Mouse (Mus musculus) brain, embryonic 14.5 days (tissue): Measurements from ENCODE around the gene Lsm7.

Experiments
- CTCF ChIP-seq: fragments of 200-500 bp; IDR thresholded peaks from 2 replicates; pipeline ENCODE4 v1.5.1; 2012; ENCODE audit warnings: inconsistent platforms, mild to moderate bottlenecking, moderate library complexity, borderline replicate concordance; ENCODE audit not compliant: insufficient read depth, insufficient read length; ENCODE audit errors: extremely low read depth
- POLR2A ChIP-seq: fragments of 200-500 bp; IDR thresholded peaks from 2 replicates; pipeline ENCODE4 v1.6.1; 2012; ENCODE audit warnings: mild to moderate bottlenecking, inconsistent platforms, borderline replicate concordance; ENCODE audit not compliant: poor library complexity, insufficient read depth, insufficient read length, severe bottlenecking; ENCODE audit errors: extremely low read depth

DNA sequence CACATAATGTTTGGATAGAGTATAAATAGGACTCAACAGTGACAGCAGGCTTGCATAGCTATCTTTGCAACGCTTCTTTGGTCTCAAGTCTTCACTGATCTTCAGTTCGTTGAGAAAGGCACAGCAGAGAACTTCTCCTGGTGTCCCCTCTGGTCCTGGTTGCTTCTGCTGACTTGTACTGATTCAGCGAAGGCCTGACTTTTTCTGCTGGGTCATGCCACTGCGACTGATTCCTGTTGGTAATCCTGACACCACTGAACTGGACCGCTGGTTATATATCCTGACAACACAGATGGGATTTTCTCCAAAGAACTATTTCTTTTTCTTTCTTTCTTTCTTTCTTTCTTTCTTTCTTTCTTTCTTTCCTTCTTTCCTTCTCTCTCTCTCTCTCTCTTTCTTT lies 32.5 kb downstream of the Lsm7 start:
- TF ChIP-seq POLR2A = no peak
- no peak for TF ChIP-seq CTCF
